Mouse (Mus musculus) T-helper 1 cell (primary cell): Measurements from ENCODE around the gene Polr3h.

Source experiments
- in situ Hi-C: fragments of 300-600 bp; cut with MboI, MseI; formaldehyde crosslinking; loops from one replicate; pipeline ENCODE4 v1.15.1; 2025; ENCODE audit warnings: high pct_unique_total_duplicates

Gene Polr3h

DNA sequence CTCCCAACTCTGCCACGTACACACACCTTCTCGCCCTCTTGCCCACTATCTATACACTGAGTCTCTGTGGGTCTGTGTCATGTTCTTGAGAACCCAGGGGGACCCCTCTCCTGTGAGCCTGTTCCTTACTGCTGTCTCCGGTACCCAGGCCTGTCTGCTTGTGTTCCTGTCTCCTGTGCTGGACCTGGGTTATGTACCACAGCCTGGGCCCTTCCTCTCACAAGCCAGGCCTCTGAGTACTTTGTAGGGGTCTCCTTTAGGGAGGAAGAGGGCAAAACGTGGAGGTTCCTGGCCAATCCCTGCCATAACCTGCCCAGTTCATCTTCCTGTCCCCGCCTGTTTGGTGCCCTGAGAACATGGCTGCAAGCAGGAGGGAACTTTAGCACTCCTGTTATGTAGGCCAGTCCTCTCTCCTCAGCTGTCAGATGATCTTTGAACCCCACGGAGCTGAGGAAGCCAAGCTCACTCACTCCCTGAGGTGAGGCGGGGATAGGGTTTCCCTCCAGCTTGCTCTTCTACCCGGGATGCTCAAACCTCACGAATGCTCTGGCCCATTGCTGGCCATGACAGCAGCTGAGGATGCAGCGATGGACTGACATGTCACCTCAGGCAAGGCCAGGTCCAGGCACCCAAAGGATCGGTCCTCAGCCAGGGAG is 23.6 kb upstream of the Polr3h start:
- in situ Hi-C loops: loop anchor here (5.0 kb wide), 1 partner anchor 43 kb away; no protein-coding TSS in a partner anchor

DNA sequence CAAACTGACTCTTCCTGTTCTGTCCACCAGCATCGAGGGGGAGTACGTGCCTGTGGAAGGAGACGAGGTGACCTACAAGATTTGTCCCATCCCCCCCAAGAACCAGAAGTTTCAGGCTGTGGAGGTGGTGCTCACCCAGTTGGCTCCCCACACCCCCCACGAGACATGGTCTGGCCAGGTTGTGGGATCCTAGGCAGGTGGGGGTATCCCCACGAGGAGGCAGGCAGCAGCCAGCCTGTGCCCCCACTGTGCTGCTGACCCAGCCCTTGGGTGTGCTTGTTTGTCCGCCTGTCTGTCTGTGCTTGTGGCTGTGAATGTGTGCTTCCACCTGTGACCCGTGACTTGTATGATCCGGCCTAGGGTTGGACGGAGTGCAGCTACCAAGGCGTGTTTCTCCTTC is 23.0 kb upstream of the Polr3h start:
- in situ Hi-C loops: no loop called here

DNA sequence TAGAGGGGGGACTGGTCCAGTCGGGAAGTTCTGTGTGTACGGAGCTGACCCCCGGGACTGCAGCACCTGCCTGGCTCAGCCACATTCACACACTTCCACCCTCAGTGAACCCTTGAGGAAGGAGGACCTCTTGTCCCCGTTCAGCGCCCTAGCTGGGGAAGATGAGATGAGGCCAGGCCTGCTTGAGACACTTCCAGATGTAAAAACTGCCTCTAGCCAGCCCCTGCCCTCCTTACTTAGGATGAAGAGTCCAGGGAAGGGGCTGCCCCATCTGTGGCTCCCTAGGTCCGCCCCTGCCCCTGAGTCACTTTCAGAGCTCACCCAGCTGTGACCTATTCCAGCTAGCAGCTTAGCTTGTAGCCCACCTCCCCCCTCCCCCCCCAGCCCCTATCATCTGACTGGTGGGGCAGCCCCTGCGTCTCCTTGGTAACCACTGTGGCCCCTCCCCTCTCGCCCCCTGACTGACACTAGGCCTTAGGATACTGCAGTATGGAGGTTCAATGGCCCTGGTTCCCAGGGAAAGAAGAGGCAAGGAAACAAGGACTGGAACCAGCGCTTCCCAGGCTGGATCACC is 17.2 kb upstream of the Polr3h start:
- in situ Hi-C loops: no loop called here

DNA sequence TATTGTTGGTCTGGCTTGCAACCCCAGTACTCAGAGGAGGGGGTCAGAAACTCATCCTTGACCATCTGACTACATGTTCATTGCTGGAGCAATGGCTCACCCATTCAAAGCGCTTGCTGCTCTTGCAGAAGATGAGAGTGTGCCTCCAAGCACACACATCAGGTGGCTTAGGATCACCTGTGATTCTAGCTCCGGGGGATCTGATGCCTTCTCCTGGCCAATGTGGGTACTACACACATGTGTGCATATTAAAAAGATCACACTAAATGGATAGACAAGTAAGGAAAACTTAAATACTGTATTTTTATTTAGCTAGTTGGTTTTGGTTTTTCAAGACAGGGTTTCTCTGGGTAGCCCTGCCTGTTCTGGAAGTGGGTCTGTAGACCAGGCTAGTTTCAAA is 15.0 kb upstream of the Polr3h start:
- in situ Hi-C loops: no loop called here

DNA sequence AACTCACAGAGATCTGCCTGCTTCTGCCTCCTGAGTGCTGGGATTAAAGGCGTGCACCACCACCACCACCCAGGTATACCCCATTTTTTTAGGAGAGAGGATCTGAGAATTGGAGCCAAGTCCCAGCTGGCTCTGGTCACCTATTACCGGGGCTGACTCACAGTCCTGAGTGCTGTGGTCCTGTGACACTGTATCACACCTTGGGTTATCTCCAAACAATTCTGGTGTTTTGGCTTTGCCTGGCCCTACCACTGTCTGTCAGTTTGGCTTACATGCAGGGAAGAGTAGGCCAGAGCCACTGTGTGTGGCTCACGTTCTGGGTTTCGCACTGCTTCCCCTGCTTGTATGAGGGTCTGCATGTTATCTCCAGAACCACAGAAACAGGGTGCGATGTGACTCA is 14.2 kb upstream of the Polr3h start:
- in situ Hi-C loops: no loop called here

DNA sequence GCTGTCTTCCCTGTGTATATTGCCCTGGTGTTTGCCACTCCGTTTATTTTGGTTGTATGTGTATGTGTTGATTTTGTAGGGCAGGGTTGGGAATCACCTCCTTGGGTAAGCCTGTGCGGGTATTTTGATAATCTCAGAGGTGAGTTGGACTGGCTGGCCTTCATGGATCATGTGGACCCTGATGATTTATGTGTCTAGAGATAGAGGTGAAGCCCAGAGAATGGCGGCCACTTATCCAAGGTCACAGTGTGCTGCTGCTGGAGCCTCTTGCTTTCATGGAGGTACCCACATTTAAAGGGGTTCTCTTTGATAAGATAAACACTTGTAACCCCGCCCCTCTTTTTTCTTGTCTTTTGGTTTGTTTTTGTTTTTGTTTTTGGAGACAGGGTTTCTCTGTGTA is 13.7 kb upstream of the Polr3h start:
- in situ Hi-C loops: no loop called here

DNA sequence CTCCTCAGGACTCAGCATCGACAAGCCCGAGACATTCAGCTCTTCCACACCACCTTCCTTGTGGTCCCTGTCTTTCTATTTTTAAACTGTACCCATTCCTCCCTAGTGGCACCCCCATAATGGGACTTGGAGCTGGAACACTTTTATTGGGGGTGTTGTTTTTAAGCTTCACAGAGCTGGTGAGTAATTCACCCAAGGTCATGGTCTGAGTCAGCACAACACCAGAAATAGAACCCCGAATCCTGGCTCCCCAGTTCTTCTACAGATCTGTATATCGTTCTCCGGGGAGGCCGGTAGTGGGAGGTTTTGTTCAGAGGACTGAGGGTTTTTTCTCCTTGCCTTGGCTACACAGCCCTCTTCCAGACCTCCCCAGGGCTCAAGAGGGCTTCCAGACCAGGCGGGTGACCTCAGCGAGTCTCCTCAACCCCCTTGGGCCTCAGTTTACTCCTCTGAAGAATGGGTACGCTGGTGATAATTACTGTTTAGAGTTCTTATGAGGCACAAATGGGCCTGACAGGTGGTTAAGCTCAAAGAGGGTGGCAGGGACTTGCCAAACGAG is 13.2 kb upstream of the Polr3h start:
- in situ Hi-C loops: no loop called here

DNA sequence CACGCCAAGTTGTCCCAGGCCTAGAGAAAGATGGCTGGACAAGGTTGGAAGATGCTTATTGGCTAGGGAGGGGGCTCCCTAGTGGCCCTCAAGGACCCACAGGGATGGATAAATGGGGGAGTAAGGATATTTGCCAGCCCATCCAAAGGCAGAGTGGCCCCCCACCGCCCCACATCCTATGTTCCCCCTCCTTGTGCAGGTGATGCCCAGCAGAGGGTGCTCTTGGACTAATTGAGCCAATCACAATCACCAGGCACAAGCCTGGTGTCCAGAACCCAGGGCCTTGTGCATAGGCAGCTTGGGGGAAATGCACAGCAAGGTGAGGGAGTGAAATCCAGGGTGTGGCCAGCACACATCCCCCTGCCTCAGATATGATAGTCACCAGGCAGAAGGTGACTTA is 12.2 kb upstream of the Polr3h start:
- in situ Hi-C loops: no loop called here

DNA sequence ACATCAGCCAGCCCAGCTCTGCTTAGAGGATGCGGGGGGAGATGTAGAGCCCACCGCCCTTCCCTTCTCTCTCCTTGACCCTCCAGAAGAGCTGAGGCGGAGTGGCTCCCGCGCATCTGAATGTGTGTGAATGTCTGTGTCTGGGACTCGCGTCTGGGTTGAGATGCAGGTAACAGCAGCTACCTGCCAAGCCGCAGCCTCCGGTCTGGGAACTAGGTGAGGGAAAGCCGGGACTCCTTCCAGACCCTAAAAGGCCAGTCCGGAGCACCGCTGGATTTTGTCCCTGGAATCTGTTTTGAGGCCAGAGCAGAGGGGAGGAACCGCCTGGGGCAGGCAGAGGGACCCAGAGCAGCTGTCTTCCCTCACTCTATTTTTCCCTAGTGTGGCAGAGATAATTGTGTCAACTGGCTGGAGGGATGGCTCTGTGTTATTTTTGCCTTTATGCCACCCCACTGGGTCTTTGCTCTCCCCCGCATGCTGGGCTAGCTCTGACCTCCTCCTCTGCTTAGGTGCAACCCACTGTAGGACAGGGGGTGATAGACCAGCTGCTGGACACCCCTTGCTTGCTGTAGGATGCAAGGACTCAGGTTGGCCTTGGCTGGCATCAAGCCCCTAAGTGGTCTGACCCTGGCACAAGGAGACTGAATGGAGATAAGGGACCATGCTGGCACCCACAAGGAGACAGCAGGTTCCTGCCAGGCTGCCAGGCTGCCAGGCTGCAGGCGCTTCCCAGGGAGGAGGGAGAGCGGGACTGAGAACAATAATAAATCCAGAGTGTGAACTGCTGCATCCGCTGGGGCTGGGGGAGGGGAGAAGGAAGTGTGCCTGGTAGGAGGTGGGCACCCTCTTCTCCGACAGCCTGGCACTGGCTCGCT is 11.3 kb upstream of the Polr3h start:
- in situ Hi-C loops: no loop called here

DNA sequence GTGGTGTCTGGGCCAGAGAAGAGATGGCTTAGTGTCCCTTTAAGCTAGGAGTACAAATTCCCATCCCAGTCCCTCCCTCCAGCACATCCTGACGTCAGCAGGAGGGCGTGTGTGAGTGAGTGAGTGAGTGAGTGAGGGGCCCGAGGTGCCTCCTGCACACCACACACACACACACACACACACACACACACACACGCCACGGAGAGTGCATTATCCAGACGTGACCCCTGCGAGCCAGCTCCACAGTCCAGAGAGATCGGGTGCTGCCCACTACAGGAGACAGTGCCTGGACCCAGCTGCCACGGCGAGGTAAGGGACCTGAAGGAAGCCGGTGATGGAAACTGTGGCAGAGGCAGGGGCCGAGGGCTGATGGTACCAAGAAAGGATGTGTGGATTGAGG is 10.6 kb upstream of the Polr3h start, which contains the start of gene Csdc2:
Csdc2 (plus strand) TSS at position 81 of the 400 bp plus-strand sequence.
- in situ Hi-C loops: no loop called here

DNA sequence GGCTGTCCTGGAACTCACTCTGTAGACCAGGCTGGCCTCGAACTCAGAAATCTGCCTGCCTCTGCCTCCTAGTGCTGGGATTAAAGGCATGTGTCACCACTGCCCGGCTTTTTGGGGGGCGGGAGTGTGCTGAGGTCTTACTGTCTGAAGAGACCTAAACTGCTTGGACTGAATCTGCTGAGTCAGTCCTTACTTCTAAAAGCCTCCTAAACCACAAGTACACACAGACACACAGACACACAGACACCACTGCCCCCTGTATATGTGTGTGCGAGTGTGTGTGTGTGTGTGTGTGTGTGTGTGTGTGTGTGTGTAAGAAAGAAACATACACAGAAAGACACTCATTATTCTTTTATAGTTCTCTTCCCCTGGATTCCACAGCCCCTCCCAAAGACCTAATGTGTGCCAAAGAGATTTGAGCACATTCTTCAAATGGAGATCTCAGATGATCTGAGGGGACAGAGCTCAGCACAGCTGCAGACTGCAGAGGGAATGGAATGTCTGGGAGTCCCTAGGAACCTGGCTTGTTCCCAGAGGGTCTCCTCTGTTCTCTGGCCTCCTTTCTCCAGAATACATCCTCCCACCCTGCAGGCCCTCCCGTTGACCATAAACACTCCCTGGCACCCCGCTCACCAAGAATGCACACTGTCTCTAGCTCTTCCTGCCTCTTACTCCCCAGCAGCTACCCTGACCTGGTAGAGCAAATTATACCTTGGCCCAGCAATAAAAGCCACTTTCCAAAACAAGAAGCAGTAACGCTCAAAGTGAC is 10.0 kb upstream of the Polr3h start:
- in situ Hi-C loops: no loop called here

DNA sequence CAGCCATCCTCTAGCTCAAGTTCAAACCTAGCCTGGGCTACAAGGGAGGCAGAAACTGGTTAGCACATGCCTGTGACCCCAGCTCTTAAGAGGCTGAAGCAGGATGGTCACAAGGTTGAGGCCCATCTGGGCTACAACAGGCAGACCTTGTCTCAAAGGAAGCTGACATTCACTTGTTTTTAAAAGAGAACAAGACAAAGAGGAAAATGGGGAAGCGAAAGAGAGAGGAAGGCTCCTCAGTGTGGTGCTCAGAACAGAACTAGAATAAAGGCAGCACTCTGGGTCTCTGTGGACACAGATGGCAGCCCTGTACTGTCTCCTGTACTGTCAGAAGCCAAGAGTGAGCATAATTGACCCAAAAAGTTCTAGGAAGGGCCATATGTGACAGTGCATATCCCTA is 7.9 kb upstream of the Polr3h start:
- in situ Hi-C loops: no loop called here

DNA sequence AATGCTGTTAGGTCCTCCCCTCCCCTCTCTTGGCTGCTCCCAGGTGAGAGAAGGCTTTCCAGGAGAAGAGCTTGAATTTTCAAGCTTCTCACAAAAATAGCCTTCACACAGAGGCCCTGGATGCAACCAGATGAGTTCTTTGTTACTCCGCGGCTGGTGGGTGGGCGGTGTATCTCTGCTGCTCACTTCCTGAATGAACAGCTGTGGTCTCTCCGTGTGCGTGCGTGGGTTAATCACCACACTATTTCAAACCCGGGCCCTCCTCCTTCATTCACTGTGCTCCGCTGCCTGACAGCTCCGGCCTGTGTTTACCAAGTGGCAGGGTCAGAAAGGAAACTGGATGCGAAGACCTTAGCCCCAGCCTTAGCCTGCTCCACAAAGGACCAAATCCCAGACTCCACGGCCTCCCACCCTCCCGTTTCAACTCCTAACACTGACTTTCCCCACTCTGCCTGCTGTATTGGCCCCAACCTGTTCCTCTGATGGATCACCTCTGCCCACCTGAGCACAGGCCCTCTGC is 7.0 kb upstream of the Polr3h start:
- in situ Hi-C loops: no loop called here

DNA sequence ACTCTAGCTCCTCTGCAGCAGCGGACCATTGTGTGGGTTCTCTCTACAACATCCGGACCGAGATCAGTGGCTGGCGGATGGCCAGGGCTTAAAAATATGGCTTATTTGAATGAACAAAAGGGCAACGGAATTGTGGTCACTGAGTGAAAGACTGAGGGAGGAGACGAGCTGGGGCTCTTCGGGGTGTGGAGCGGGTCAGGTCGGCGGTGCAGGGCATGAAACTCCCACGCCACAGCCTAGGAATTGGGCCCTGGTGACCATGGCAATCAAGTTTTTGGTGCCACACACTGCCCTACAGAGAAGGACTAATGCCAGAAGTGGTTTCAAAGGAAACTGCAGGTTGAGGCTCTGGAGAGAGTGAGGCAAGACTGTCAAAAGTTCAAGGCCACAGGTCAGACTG is 2.2 kb upstream of the Polr3h start:
- in situ Hi-C loops: no loop called here

DNA sequence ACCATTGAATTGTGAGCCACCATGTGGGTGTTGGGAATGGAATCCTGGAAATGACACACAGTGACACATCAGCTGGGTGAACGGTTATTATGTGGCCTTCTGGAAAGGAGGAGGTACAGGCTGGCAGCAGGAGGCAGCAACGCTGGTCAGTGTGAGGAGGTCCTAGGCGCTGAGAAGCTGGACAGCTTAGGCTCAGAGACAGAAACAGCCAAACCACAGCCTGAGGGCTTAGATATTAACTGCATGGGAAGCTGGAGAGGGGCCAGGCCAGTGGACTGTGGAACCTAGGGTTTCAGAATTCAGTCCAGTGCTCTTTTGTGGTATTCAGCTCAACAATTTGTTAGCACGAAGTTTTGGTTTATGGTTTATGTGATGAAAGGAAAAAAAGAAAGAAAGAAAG is 1.7 kb upstream of the Polr3h start:
- in situ Hi-C loops: no loop called here

DNA sequence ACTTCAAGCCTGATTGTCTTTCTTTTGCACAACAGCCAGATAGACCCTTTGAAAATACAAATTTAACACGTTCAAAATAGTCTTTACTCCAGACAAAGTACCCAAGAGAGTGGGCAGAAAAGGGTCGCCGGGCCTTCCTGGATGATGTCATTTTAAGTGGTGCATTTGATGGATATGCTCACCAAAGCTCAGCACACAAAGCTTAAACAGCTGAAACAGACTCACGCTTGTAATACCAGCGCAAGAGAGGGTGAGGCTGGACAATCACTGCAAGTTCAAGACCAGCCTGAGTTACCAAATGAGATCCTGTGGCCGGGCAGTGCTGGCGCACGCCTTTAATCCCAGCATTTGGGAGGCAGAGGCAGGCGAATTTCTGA is 394 bp upstream of the Polr3h start:
- in situ Hi-C loops: no loop called here

DNA sequence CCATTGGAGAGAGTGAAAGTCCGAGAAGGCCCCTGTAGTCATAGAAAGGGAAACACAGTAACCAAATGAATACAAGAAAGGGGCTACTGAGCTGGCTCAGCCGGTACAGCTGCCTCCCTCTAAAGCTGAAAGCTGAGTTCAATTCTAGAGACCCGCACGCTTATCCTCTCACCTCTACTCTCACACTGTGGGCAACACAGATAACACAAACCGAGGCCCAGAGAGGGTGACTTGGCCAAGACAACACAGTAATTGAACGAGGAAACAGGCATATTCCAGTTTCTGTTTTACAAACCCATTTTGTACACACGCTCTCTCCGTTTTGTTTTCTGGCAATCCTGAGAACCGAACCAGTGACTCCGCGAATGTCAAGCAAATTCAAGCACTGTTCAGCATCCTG is 1.1 kb downstream of the Polr3h start:
- in situ Hi-C loops: no loop called here

DNA sequence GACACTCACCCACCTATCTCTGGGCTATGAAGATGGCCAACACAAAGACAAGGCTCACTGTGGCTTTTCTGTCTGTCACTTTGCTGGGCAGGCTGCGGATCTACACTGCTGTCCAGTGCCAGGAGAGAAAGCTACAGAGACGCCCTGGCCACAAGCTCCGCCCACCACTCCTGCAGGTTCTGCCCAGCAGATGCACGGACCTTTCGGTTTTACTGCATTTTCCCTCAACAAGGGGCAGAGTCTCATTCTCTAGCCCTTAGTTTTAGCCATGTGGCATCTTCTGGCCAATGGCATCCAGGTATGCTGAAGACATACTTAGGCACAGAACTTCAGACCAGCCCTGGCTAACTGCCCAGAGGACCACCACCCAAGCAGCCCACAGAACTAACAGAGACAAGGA is 4.8 kb downstream of the Polr3h start:
- in situ Hi-C loops: no loop called here

DNA sequence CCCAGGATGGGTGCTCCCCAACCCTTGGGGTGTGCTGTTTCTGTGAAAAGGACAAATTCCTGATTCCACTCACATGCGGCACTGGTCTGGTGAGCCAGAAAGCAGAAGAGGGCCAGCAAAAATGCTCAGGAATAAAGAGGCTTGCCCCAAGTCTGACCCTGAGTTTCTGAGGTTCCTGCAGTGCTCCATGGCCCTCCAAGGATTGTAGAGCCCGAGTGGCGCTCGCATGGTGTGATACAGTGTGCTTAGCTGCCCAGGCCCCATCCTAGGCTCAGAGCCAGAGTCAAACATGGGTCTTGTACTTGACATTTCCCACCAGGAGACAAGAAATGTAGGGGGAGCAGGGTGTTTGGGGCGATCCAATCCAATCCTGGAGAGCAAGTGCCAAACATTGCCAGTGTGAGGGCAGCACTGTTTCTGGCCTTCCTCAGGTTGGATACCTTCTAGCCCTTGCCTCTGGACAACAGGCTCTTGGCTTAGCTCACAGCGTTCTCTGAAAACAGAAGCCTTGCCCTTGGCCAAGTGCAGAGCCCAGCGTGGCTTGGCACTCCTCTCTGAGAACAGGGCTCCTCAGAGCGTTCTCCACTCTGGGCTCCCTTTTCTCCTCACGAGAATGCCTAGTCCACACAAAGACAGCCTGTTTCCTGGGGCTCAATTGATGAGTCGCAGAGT is 5.4 kb downstream of the Polr3h start:
- in situ Hi-C loops: no loop called here

DNA sequence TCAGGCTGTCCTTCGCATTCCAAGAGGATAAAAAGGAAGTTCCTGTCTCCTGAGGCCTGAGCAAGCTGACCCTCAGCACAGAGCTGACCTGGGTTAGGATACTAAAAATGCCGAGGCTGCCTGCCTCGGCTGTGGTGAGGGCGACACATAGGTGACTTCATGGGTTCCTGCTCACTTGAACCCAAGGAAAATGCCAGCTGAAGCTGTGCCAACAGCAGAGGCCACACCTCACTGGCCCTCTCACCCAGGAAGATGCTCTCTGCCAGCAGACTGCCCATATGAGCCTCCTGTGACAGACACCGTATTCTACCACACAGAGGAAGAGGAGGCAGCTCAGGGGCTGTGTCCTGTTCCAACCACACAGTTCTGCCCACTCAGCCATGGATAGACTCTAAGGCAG is 7.0 kb downstream of the Polr3h start:
- in situ Hi-C loops: no loop called here
